Mouse (Mus musculus): ENCODE data around the gene Fcamr.

Gene Fcamr

GRCm38 (mm10) chr1:130804279-130804678, 3.6 kb downstream of the Fcamr start:
- DNase-seq = no peak

GRCm38 (mm10) chr1:130810906-130811305, 10.2 kb downstream of the Fcamr start:
- no peak for DNase-seq

GRCm38 (mm10) chr1:130811316-130811715, 10.6 kb downstream of the Fcamr start:
- DNase-seq = no peak

GRCm38 (mm10) chr1:130819737-130820136, 19.0 kb downstream of the Fcamr start:
- DNase-seq = peak; percentile 31

GRCm38 (mm10) chr1:130820316-130821148, 19.8 kb downstream of the Fcamr start:
- DNase-seq = no peak

- DNase-seq = no peak
Observed at GRCm38 (mm10) chr1:130821149-130821471, 20.4 kb downstream of the Fcamr start.

- peak; percentile 35 for DNase-seq
Observed at GRCm38 (mm10) chr1:130821911-130822625, 21.4 kb downstream of the Fcamr start.

- no peak for DNase-seq
Observed at GRCm38 (mm10) chr1:130826448-130826847, 25.7 kb downstream of the Fcamr start, which contains the start of gene Pigr. Gene Pigr (plus strand): TSS chr1:130826684.

GRCm38 (mm10) chr1:130828656-130829055, 28.0 kb downstream of the Fcamr start:
- DNase-seq = no peak

- DNase-seq = no peak
Observed at GRCm38 (mm10) chr1:130829906-130830830, 29.5 kb downstream of the Fcamr start.

- DNase-seq = peak; percentile 33
Observed at GRCm38 (mm10) chr1:130832230-130833149, 31.8 kb downstream of the Fcamr start.

GRCm38 (mm10) chr1:130835161-130835936, 34.6 kb downstream of the Fcamr start:
- DNase-seq = no peak

GRCm38 (mm10) chr1:130838288-130838687, 37.6 kb downstream of the Fcamr start:
- peak; percentile 46 for DNase-seq

- DNase-seq = no peak
Observed at GRCm38 (mm10) chr1:130840599-130841379, 40.1 kb downstream of the Fcamr start.

GRCm38 (mm10) chr1:130841621-130842020, 40.9 kb downstream of the Fcamr start:
- DNase-seq = no peak

GRCm38 (mm10) chr1:130844516-130844915, 43.8 kb downstream of the Fcamr start:
- no peak for DNase-seq

- DNase-seq = no peak
Observed at GRCm38 (mm10) chr1:130849530-130850214, 49.0 kb downstream of the Fcamr start.

- DNase-seq = no peak
Observed at GRCm38 (mm10) chr1:130850405-130850804, 49.7 kb downstream of the Fcamr start.

- no peak for DNase-seq
Observed at GRCm38 (mm10) chr1:130854819-130855218, 54.1 kb downstream of the Fcamr start.

GRCm38 (mm10) chr1:130855723-130856122, 55.0 kb downstream of the Fcamr start:
- no peak for DNase-seq
